ENCODE assay signal across 11 mouse cellular contexts in genomic region chr16:38755452-38756176, GRCm38 (mm10). TPM values are rescaled to one million over a fixed set of nuclear protein-coding genes. Genes with fewer than 3 reads are reported as not detected.
DNase-seq lines count a peak whose midpoint lies in the region; ATAC-seq and TF ChIP-seq lines count a peak whose summit lies in the region.
"Had no signal": no experiment of that assay in that cellular context is flagged by ENCODE, and none has a peak within 500 bp of the region (broad histone marks: within the 10 kb centered on the region; RNA-seq: fewer than 3 reads in every experiment).

No protein-coding gene starts in this region.

- H3K9me3 ChIP-seq in lung, embryonic 15.5 days: no peaks in the 10 kb centered on the region
- no peaks in the 10 kb centered on the region for H3K9me3 ChIP-seq in heart, embryonic 16.5 days (replicated peaks; ENCODE audit: control insufficient read depth, low read length)
- H3K9me3 ChIP-seq: forebrain, embryonic 12.5 days had no signal

- peaks cover 6% of the 10 kb centered on the region for H3K36me3 ChIP-seq in heart, adult 2 months (ENCODE audit: control insufficient read depth, insufficient read depth, low read length)
- peaks cover 13% of the 10 kb centered on the region; the same call in 1 of the 2 replicates for H3K36me3 ChIP-seq in lung, embryonic 15.5 days
- H3K36me3 ChIP-seq in heart, embryonic 16.5 days (ENCODE audit: control insufficient read depth, insufficient read depth): peaks cover 6% of the 10 kb centered on the region

- H3K79me2 ChIP-seq in heart, adult 2 months (replicated peaks; ENCODE audit: control insufficient read depth, insufficient read depth, low read length): no peaks in the 10 kb centered on the region

- peaks cover 5% of the 10 kb centered on the region for H3K4me1 ChIP-seq in heart, adult 2 months (ENCODE audit: control insufficient read depth, insufficient read depth, low read length)
- peaks cover 21% of the 10 kb centered on the region for H3K4me1 ChIP-seq in lung, embryonic 15.5 days
- H3K4me1 ChIP-seq in heart, embryonic 16.5 days (ENCODE audit: control insufficient read depth, insufficient read depth, low read length): peaks cover 9% of the 10 kb centered on the region; the same call in 1 of the 2 replicates

- no peak for TF ChIP-seq POLR2A in heart, adult 2 months (IDR thresholded peaks at IDR 0.05; ENCODE audit: insufficient read depth, low read depth, low read length)

- intact Hi-C loops in heart, adult 2 months (cut with DNase I): loop anchor here (1.0 to 2.0 kb wide), 2 partner anchors 13 kb away; partner anchors contain the start of gene B4galt4

- peak; percentile 28; the same call in 1 of the 2 replicates for ATAC-seq in lung, embryonic 15.5 days (ENCODE audit: borderline replicate concordance, extremely low read depth, low FRiP score, low TSS enrichment)
- no peak for ATAC-seq in heart, embryonic 16.5 days (replicated peaks; ENCODE audit: extremely low read depth, insufficient read depth, low FRiP score)

- peak overlapping the region; percentile 8 for H3K27ac ChIP-seq in heart, adult 2 months
- peak overlapping the region; percentile 63 for H3K27ac ChIP-seq in lung, embryonic 15.5 days
- H3K27ac ChIP-seq in heart, embryonic 16.5 days (ENCODE audit: low read length): peak overlapping the region; percentile 72
- H3K27ac ChIP-seq: forebrain, embryonic 12.5 days; hindbrain, embryonic 14.5 days had no signal

- no peaks in the 10 kb centered on the region for H3K27me3 ChIP-seq in heart, adult 2 months (ENCODE audit: control insufficient read depth, insufficient read depth, low read length)
- H3K27me3 ChIP-seq in lung, embryonic 15.5 days: no peaks in the 10 kb centered on the region
- no peaks in the 10 kb centered on the region for H3K27me3 ChIP-seq in heart, embryonic 16.5 days (ENCODE audit: control insufficient read depth, insufficient read depth, low read length)
- H3K27me3 ChIP-seq: forebrain, embryonic 12.5 days had no signal

- DNase-seq in heart, adult 2 months: no peak
- no peak for DNase-seq in heart, postnatal 4 days
- DNase-seq in lung, postnatal 36 days: no peak
- peak; percentile 16 for DNase-seq in naive thymus-derived CD4-positive, alpha-beta T cell, adult 2 months (ENCODE audit: low read depth)
- DNase-seq in T-cell, adult 2 months (ENCODE audit: low spot score): no peak
- DNase-seq in frontal cortex, postnatal 10 days (ENCODE audit: low spot score in 2 of 2): no peak
- DNase-seq: cerebellum, adult 2 months had no signal

- TF ChIP-seq CTCF in heart, adult 2 months (IDR thresholded peaks at IDR 0.05): no peak

- no peak overlapping the region for H3K4me3 ChIP-seq in heart, adult 2 months
- no peak overlapping the region for H3K4me3 ChIP-seq in lung, embryonic 15.5 days
- no peak overlapping the region for H3K4me3 ChIP-seq in heart, embryonic 16.5 days (ENCODE audit: low read length)
- H3K4me3 ChIP-seq: forebrain, embryonic 12.5 days had no signal

- H3K9ac ChIP-seq in heart, adult 2 months (ENCODE audit: low read depth, low read length): no peak overlapping the region
- no peak overlapping the region for H3K9ac ChIP-seq in lung, embryonic 15.5 days
- no peak overlapping the region for H3K9ac ChIP-seq in heart, embryonic 16.5 days (ENCODE audit: low read length)
- H3K9ac ChIP-seq: forebrain, embryonic 12.5 days; hindbrain, embryonic 14.5 days had no signal

- H3K4me2 ChIP-seq in lung, embryonic 15.5 days: peak overlapping the region; percentile 16; the same call in 1 of the 2 replicates
- no peak overlapping the region for H3K4me2 ChIP-seq in heart, embryonic 16.5 days (ENCODE audit: low read depth, low read length)
- H3K4me2 ChIP-seq: forebrain, embryonic 12.5 days; hindbrain, embryonic 14.5 days had no signal

- WGBS in heart, adult 2 months: 53% methylated on average over 7 of the region's 7 CpGs
- WGBS in lung, embryonic 15.5 days: 39% methylated on average over 7 of the region's 7 CpGs
- WGBS in heart, embryonic 16.5 days: 48% methylated on average over 7 of the region's 7 CpGs

- TF ChIP-seq EP300 in heart, adult 2 months (IDR thresholded peaks at IDR 0.05; ENCODE audit: insufficient read depth, low read depth, low read length): no peak

RNA-seq across cellular contexts. Expression of gene B4galt4, which starts 13.6 kb away (rescaled TPM):
- total RNA-seq in heart, adult 2 months (2021): 10 to 100 TPM in 1 of 2 experiments, 1 to 10 TPM in 1; 8.1 to 13.2 TPM
- polyA plus RNA-seq in heart, adult 2 months (2012; rRNA removed): 6.4 and 9.6 TPM in 2 replicates
- 10 to 100 TPM; 10.1 to 13.1 TPM for total RNA-seq in heart, postnatal 4 days (2021)
- polyA plus RNA-seq in lung, embryonic 15.5 days (2015; fragmentation: Nextera tagmentation; extraction: Ambion mirVana): 37.4 TPM in 2 replicates
- polyA plus RNA-seq in heart, embryonic 16.5 days (2015; fragmentation: Nextera tagmentation; extraction: Ambion mirVana): 22.5 and 22.8 TPM in 2 replicates

RNA-seq across cellular contexts. Expression of gene Arhgap31, which starts 42.5 kb away (rescaled TPM):
- 10 to 100 TPM; 38.2 to 41.2 TPM for total RNA-seq in heart, adult 2 months (2021)
- 14.1 and 20.1 TPM in 2 replicates for polyA plus RNA-seq in heart, adult 2 months (2012; rRNA removed)
- total RNA-seq in heart, postnatal 4 days (2021): 10 to 100 TPM; 68.2 to 73.4 TPM
- 16.7 and 19.9 TPM in 2 replicates for polyA plus RNA-seq in lung, embryonic 15.5 days (2015; fragmentation: Nextera tagmentation; extraction: Ambion mirVana)
- polyA plus RNA-seq in heart, embryonic 16.5 days (2015; fragmentation: Nextera tagmentation; extraction: Ambion mirVana): 38.0 and 42.0 TPM in 2 replicates

RNA-seq across cellular contexts. Expression of gene Upk1b, which starts 44.5 kb away (rescaled TPM):
- total RNA-seq in heart, adult 2 months (2021): 1 to 10 TPM; 3.2 to 3.8 TPM
- 8.4 and 10.2 TPM in 2 replicates for polyA plus RNA-seq in heart, adult 2 months (2012; rRNA removed)
- total RNA-seq in heart, postnatal 4 days (2021): 10 to 100 TPM in 1 of 2 experiments, 1 to 10 TPM in 1; 8.3 to 11.3 TPM
- 13.7 and 15.3 TPM in 2 replicates for polyA plus RNA-seq in lung, embryonic 15.5 days (2015; fragmentation: Nextera tagmentation; extraction: Ambion mirVana)
- 16.1 and 18.0 TPM in 2 replicates for polyA plus RNA-seq in heart, embryonic 16.5 days (2015; fragmentation: Nextera tagmentation; extraction: Ambion mirVana)

Comparison
In these comparisons a context has a peak if more than half of its experiments do, and no peak if none do; other contexts are left out.
1. H3K27ac ChIP-seq: peak in every context shown above with its lines; median percentile 72 in heart, embryonic 16.5 days; 63 in lung, embryonic 15.5 days; 8 in heart, adult 2 months.